Mouse (Mus musculus): ENCODE measurements at regions not wholly inside any gene's neighbourhood (a gene's known extent, or its start where the extent isn't known, plus 50 kb on each side); places are given as distances from the start of the nearest gene placed in this dataset.
A peak's percentile ranks its signal among the peaks of the same experiment; 100 is the strongest.

GRCm38 (mm10) chr16:62981821-62982220 lies 127.7 kb downstream of the Pros1 start:
- DNase-seq, result no peak

- DNase-seq, result no peak
Observed at GRCm38 (mm10) chr16:62982558-62982957, 128.5 kb downstream of the Pros1 start.

- no peak for DNase-seq
Observed at GRCm38 (mm10) chr16:62995555-62995954, 141.4 kb downstream of the Pros1 start.

GRCm38 (mm10) chr16:63011151-63011734 lies 157.1 kb downstream of the Pros1 start:
- no peak for DNase-seq

GRCm38 (mm10) chr16:63014453-63014852 lies 160.3 kb downstream of the Pros1 start:
- DNase-seq, result peak; percentile 3

- peak; percentile 49 for DNase-seq
Observed at GRCm38 (mm10) chr16:63016144-63016543, 162.0 kb downstream of the Pros1 start.

- DNase-seq, result no peak
Observed at GRCm38 (mm10) chr16:63016658-63017057, 162.6 kb downstream of the Pros1 start.

GRCm38 (mm10) chr16:63030399-63030798 lies 176.3 kb downstream of the Pros1 start:
- no peak for DNase-seq

GRCm38 (mm10) chr16:63031035-63031434 lies 176.9 kb downstream of the Pros1 start:
- no peak for DNase-seq

- no peak for DNase-seq
Observed at GRCm38 (mm10) chr16:63031802-63032201, 177.7 kb downstream of the Pros1 start.

GRCm38 (mm10) chr16:63049100-63049499 lies 195.0 kb downstream of the Pros1 start:
- DNase-seq, result no peak

- DNase-seq, result no peak
Observed at GRCm38 (mm10) chr16:63062883-63063282, 208.8 kb downstream of the Pros1 start.

GRCm38 (mm10) chr16:63069987-63070386 lies 215.9 kb downstream of the Pros1 start:
- DNase-seq, result no peak

GRCm38 (mm10) chr16:63075814-63076213 lies 221.7 kb downstream of the Pros1 start:
- DNase-seq, result no peak

GRCm38 (mm10) chr16:63081383-63081782 lies 227.3 kb downstream of the Pros1 start:
- no peak for DNase-seq

GRCm38 (mm10) chr16:63083256-63083655 lies 229.1 kb downstream of the Pros1 start:
- DNase-seq, result no peak

GRCm38 (mm10) chr16:63084021-63084756 lies 230.1 kb downstream of the Pros1 start:
- no peak for DNase-seq

GRCm38 (mm10) chr16:63086086-63086796 lies 232.1 kb downstream of the Pros1 start:
- peak; percentile 68 for DNase-seq

GRCm38 (mm10) chr16:63091471-63092300 lies 237.6 kb downstream of the Pros1 start:
- DNase-seq, result no peak

- DNase-seq, result peak; percentile 66
Observed at GRCm38 (mm10) chr16:63094126-63094840, 240.2 kb downstream of the Pros1 start.

GRCm38 (mm10) chr16:63102362-63102761 lies 248.3 kb downstream of the Pros1 start:
- no peak for DNase-seq

GRCm38 (mm10) chr16:63102930-63103329 lies 248.8 kb downstream of the Pros1 start:
- no peak for DNase-seq

Data from lung, postnatal 14 days (tissue).